In the genomic region with DNA sequence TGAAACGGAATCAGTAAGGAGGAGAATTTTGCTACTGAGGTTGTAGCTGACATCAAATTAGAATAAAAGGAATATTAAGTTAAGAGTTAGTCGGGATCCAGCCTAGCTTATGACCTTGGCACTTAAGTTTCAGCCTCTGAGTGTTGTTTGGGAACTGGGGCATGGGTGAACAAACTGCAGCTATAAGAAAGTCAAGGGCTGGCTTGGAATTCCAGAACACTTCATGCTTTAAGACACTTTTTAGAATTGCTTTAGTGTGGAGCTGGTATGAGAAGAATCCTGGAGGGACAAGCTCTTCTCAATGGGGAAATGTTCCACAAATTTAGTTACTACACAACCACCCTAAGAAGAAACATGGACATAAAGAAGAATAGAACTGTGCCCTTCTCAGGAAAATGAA, we compare ENCODE assay signal across 35 mouse cellular contexts.
"Had no signal": no experiment of that assay in that cellular context is flagged by ENCODE, and none has a peak within 500 bp of the region (broad histone marks: within the 10 kb centered on the region; RNA-seq: fewer than 3 reads in every experiment).

No protein-coding gene starts in this region.

- H3K27ac ChIP-seq: heart, embryonic 10.5 days; heart, embryonic 13.5 days; heart, embryonic 15.5 days; hindbrain, embryonic 10.5 days; hindbrain, embryonic 12.5 days; hindbrain, embryonic 13.5 days; hindbrain, embryonic 14.5 days; hindbrain, embryonic 15.5 days; hindbrain, postnatal 0 days; intestine, embryonic 15.5 days; kidney, embryonic 15.5 days; kidney, postnatal 0 days; layer of hippocampus, adult 2 months had no signal

- H3K9me3 ChIP-seq: heart, embryonic 10.5 days; heart, embryonic 12.5 days; heart, embryonic 13.5 days; heart, embryonic 15.5 days; hindbrain, embryonic 10.5 days; hindbrain, embryonic 12.5 days; hindbrain, embryonic 13.5 days; hindbrain, embryonic 15.5 days; intestine, embryonic 15.5 days; kidney, embryonic 15.5 days had no signal

- H3K9ac ChIP-seq: heart, embryonic 12.5 days; heart, embryonic 13.5 days; heart, embryonic 15.5 days; hindbrain, embryonic 12.5 days; hindbrain, embryonic 13.5 days; hindbrain, embryonic 14.5 days; hindbrain, embryonic 15.5 days; intestine, embryonic 15.5 days; kidney, embryonic 15.5 days had no signal

- ATAC-seq: hindbrain, embryonic 16.5 days; hindbrain, postnatal 0 days; inflammation-experienced regulatory T-cells, adult 6 months; intestine, embryonic 15.5 days; intestine, embryonic 16.5 days; intestine, postnatal 0 days had no signal

- H3K4me1 ChIP-seq: heart, embryonic 10.5 days; heart, embryonic 12.5 days; heart, embryonic 13.5 days; heart, embryonic 15.5 days; hindbrain, embryonic 10.5 days; hindbrain, embryonic 12.5 days; hindbrain, embryonic 13.5 days; hindbrain, embryonic 15.5 days; intestine, embryonic 15.5 days; kidney, embryonic 15.5 days had no signal

- H3K27me3 ChIP-seq: heart, embryonic 12.5 days; heart, embryonic 13.5 days; heart, embryonic 15.5 days; hindbrain, embryonic 12.5 days; hindbrain, embryonic 13.5 days; hindbrain, embryonic 15.5 days; intestine, embryonic 15.5 days; kidney, embryonic 15.5 days had no signal

- DNase-seq: heart, postnatal 10 days; heart, postnatal 14 days; heart, postnatal 36 days; heart, postnatal 4 days; kidney, adult 11 months; kidney, adult 18-20 months; kidney, adult 2 months; kidney, adult 8-10 months; kidney, adult 9 months; kidney, postnatal 10 days; kidney, postnatal 14 days; kidney, postnatal 25 days; kidney, postnatal 36 days; kidney, postnatal 4 days; layer of hippocampus, adult 9-11 months; layer of hippocampus, postnatal 36 days had no signal

- H3K36me3 ChIP-seq: heart, embryonic 10.5 days; heart, embryonic 12.5 days; heart, embryonic 13.5 days; heart, embryonic 15.5 days; hindbrain, embryonic 10.5 days; hindbrain, embryonic 12.5 days; hindbrain, embryonic 15.5 days; intestine, embryonic 15.5 days; kidney, embryonic 15.5 days had no signal

- H3K4me2 ChIP-seq: heart, embryonic 11.5 days; heart, embryonic 12.5 days; heart, embryonic 13.5 days; heart, embryonic 15.5 days; hindbrain, embryonic 12.5 days; hindbrain, embryonic 13.5 days; hindbrain, embryonic 14.5 days; hindbrain, embryonic 15.5 days; intestine, embryonic 15.5 days; kidney, embryonic 15.5 days had no signal

- H3K4me3 ChIP-seq: heart, embryonic 10.5 days; heart, embryonic 12.5 days; heart, embryonic 13.5 days; heart, embryonic 15.5 days; hindbrain, embryonic 10.5 days; hindbrain, embryonic 12.5 days; hindbrain, embryonic 13.5 days; hindbrain, embryonic 15.5 days; intestine, embryonic 15.5 days; kidney, embryonic 15.5 days; layer of hippocampus, adult 2 months had no signal
